Mouse (Mus musculus): ENCODE results near the gene Safb.

DNA sequence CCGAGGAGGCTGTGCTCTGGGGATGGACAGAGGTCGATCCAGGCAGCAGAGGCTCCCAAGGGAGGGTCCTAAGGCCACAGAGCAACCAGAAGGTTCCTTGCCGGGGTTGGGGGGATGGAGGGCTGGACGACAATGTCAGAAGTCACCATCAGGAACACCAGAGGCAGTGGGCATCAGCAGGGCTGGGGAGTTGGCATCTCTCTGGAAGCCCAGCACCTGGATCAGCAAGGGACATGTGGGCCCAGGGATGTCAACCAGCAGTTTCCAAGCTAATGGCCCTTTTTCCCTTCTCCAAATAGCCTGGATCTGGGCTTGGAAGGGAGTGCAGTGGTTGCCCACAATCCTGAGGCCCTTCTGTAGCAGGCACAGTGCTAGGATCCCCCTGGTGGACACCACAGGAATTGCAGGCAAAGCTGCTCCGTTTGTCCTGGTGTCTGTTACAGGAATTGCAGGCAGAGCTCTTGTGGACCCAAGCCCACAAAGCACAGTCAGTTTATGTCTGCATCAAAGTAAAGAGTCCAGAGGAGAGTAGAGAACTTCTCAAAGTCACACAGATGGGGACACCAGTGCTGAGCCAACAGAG, 31.8 kb upstream of the Safb start:
- TF ChIP-seq CTCF (IDR thresholded peaks at IDR 0.05; ENCODE audit: low read depth, low read length): peak; percentile 100
- TF ChIP-seq POLR2A (IDR thresholded peaks at IDR 0.05; ENCODE audit: extremely low read depth, insufficient read depth, low read length): no peak

Data from liver, adult 2 months (tissue).